Mouse (Mus musculus) testis, adult 2 months (tissue): ENCODE data around the gene Slc16a11.

Source experiments
- CTCF ChIP-seq: fragments of 200-500 bp; IDR thresholded peaks from 2 replicates; pipeline ENCODE4 v1.5.1; 2012; ENCODE audit warnings: low read depth, mild to moderate bottlenecking, inconsistent platforms, low read length, moderate library complexity; ENCODE audit not compliant: control insufficient read depth, insufficient read depth, insufficient replicate concordance
- POLR2A ChIP-seq: fragments of 200-500 bp; IDR thresholded peaks from 2 replicates; pipeline ENCODE4 v1.6.1; 2012; ENCODE audit warnings: low read depth, mild to moderate bottlenecking, inconsistent platforms, low read length, moderate library complexity; ENCODE audit not compliant: control insufficient read depth

GRCm38 (mm10) chr11:70179401-70179800 lies 33.2 kb upstream of the Slc16a11 start:
- TF ChIP-seq POLR2A (no peak), CTCF (no peak)
